Mouse (Mus musculus) small intestine, adult 2 months (tissue): ENCODE measurements around the gene Npm1.

ENCODE experiments used
- CTCF ChIP-seq: fragments of 200-500 bp; IDR thresholded peaks from 2 replicates; pipeline ENCODE4 v1.5.1; 2012; ENCODE audit warnings: low read depth, mild to moderate bottlenecking, control low read depth, inconsistent platforms, low read length, moderate library complexity, mixed read lengths; ENCODE audit not compliant: insufficient replicate concordance, insufficient read length; ENCODE audit errors: extremely low read depth
- POLR2A ChIP-seq: fragments of 200-500 bp; IDR thresholded peaks from 2 replicates; pipeline ENCODE4 v1.6.1; 2012; ENCODE audit warnings: low read depth, mild to moderate bottlenecking, control low read depth, inconsistent platforms, low read length, moderate library complexity

DNA sequence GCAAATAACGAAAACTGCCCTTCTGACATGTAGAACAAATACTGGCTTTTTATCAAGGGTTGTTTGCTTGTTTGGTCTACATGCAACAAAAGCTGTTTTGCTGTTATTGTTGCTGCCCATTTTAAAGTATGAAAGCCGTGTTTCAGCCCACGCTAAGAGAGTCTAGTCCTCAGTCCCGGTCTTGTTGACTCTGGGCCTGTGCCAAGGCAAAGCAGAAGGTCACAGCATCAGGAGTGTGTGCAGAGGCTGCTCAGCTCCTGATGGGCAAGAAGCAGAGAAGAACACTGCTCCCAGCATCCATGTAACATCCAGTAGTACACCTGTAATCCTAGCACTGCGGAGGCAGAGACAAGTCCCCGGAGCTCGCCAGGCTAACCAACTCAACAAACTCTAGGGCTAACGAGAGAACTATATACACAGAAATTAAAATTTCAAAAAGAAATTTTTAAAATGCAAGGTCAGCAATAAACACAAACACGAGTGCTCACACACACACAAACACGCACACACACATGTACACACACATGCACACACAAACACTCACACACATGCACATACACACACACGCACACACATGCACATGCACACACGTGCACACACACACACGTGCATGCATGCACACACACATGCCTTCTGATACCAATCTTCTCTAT is 59.6 kb downstream of the Npm1 start:
- TF ChIP-seq CTCF (no peak), POLR2A (no peak)
